Mouse (Mus musculus): ENCODE results near the gene Tspan12. TPM values are rescaled to one million over a fixed set of nuclear protein-coding genes. Genes with fewer than 3 reads are reported as not detected.
A peak's percentile ranks its signal among the peaks of the same experiment; 100 is the strongest.

The Tspan12 gene
- total RNA-seq, 2 experiments from 2014 or later, result not detected

DNA sequence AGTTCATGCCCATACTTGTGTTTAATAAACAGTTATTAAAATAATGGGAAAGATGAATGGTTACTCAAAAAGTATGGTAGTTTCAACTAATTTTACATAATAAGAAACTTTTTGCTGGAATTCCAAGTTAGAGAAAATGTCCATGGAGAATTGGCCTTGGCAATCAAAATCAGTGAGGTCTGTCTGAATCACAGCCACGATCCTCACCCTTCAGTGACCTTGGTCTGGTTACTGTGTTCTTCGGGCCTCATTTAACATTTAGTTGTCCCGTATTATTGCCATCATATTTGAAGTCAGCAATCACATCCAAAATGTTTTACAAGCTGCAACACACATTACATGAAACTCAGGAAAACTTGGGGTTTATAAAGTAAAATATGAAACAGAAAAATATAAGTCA is 20.4 kb downstream of the Tspan12 start:
- no peak for ATAC-seq (replicated peaks; ENCODE audit: low FRiP score, low TSS enrichment, poor library complexity, severe bottlenecking)

DNA sequence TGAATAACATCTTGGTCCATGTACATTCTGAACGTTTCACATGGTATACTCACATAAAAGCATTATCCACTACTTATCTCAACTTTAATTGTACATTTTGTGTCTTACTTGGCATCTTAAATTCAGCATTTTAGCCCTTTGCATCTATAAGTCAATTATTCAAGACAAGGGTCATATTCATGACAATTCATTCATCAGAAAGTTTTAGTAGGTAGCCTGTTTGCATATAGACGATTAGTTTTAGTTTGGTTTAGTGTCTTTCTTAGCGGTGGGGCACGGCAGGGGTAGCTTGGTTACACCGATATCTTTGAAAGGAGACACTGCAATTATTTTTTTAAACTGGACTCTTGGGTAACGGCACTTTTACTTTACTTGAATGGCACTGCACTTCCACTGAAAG is 21.4 kb downstream of the Tspan12 start:
- no peak for ATAC-seq (replicated peaks; ENCODE audit: low FRiP score, low TSS enrichment, poor library complexity, severe bottlenecking)

DNA sequence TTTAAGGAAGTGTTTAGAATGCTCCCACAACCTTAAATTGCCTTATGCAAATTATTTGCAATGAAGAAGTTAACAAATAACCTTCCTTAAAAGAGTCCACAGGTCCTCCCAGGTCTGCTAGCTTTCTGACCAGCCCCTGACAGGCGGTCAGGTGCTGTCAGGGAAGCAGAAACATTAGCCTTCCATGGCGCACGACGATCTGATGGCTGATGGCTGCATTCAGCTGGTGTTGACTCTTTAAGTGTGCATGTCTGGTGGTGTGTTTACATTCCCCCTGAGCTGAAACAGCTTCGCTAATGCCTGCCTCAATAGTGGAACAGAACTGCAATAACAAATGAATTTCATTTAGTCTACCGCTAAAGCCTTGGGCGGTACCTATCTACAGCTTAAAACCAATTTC is 22.4 kb downstream of the Tspan12 start:
- ATAC-seq (replicated peaks; ENCODE audit: low FRiP score, low TSS enrichment, poor library complexity, severe bottlenecking), result no peak

DNA sequence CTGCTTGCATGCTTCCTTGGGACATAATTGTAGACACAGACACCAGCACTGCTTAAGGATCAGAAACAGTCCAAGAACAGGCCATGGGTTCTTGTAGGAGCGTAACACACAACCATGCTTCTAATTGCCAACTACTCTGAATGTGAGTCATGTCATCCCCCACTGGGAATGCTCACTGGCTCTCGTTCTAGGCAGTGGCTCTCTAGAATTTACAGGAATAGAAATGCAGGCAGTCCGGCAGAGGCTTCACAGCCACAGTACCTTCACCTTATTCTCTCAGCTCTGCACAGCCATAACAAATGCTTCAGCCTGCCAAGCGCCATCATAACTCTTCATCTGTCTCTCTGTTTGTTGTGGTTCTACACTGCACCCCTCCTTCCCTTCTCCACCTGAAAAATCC is 23.9 kb downstream of the Tspan12 start:
- ATAC-seq (replicated peaks; ENCODE audit: low FRiP score, low TSS enrichment, poor library complexity, severe bottlenecking), result no peak

DNA sequence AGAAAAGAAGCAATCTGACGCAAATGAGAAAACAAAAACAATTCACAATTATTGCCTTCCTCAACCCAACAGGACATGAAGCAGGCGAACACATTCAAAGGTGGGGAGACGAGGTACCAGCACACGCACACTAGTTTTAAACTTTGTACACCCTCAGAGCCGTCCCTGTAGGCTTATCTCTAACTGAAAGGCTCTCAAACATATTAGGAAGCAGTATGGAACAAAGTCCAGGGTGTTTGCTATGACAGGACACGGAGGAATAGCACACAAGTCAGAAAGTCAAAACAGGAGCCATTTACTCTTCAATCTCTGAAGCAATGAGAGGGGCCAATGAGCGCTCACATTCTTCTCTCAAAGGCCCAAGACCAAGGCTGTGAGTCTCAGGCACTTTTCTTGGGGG is 24.3 kb downstream of the Tspan12 start:
- no peak for ATAC-seq (replicated peaks; ENCODE audit: low FRiP score, low TSS enrichment, poor library complexity, severe bottlenecking)

DNA sequence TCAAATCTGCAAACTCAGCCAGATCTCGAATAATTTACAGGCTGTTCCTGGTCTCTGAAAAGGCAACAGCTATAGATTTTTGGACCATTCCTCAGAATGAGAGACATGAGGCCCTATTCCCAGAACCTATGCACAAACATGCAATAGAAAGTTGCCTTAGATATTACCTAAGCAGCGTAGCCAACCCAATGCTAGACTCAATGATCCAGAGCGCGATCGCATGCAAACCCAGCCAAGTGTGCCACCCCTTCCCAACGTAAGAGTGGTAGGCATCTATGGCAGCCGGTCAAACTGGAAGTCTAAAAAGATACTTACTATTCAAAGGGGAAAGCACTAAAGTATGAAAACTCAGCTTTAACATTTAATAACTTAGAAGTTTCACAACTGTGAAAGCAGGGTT is 28.6 kb downstream of the Tspan12 start:
- ATAC-seq (replicated peaks; ENCODE audit: low FRiP score, low TSS enrichment, poor library complexity, severe bottlenecking), result no peak

DNA sequence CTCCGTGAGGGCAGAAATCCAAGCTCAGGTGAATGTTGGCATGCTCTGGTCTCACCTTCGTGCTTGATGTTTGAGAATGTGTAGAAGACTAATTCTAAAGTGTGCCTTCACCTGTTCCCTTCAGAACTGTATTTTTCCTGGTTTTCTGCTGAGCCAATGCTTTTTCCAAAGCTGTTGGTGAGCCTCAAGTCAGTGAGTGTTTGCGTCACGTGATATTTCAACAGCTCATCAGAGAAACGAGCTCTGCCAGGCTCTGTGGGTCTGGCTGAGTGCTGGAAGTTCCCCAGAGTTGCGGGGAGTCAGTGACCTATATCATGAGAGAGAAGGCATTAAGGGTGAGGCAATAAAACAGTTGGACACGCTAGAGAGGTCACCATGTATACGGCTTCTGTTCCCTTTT is 29.0 kb downstream of the Tspan12 start:
- ATAC-seq (replicated peaks; ENCODE audit: low FRiP score, low TSS enrichment, poor library complexity, severe bottlenecking), result no peak

DNA sequence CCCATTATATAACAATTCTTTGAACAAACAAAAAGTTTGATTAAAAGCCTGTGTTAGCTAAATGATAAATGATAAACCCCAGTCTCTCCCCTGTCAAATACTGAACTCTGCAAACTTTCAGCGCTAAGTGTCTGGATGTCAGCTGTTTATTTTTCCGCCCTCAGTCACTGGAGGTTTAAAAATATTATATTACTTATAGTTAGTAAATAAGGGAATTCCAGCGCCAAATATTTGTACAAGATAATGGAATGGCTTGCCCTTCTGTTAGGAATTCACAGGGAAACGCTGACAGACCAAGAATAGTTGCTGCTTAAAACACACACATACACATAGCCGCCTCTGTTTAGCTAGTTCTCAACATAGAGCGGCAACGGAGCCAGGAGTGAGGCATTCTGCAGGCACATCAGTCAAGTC is 29.6 kb downstream of the Tspan12 start:
- no peak for ATAC-seq (replicated peaks; ENCODE audit: low FRiP score, low TSS enrichment, poor library complexity, severe bottlenecking)

DNA sequence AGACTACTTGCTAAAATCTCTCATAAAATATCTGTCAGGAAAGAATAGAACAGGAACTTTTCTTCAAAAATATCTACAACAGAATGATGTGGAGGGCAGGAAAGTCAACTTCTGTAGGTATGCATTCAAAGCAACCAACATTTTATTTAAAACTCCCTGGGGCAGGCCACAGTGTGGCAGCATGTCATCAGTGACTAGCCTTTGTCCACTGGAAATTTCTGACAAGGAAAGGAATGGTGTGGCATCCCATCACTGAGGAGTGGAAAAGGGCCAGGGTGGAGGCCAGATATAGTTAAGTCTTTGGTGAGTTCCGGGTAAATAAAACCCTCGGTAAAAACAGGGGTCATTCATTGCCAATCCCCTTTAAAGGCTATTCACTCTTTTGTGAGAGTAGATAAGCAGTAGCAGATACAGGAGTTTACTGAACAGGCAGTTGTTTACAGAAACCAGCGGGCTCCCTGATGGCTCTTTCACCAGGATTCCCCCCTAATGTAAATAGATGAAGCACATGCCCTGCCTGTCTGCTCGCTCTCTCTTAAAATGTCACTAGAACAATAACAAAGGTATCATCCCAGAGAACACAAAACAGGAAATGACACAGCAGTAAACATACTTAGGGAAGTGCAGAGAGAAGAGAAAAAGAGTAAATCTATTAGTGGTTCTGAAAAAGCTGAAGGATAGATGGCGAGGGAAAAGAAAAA is 34.1 kb downstream of the Tspan12 start:
- ATAC-seq (replicated peaks; ENCODE audit: low FRiP score, low TSS enrichment, poor library complexity, severe bottlenecking), result no peak

DNA sequence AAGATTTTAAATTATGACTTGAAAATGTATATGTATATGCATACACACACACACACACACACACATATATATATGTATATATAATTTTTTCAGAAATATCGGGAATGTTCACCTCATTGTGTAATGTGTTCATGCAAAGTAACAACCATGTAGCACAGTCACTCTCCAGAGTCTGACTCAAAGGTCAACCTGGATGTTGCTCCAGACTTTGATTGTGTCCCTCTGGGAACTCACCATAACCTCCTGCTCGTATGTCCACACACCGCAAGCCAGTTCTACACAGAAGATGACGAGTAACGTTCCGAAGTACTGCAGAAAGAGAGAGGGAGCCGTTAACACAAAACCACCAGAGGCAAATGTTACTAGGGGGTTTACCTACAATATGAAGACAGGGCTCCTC is 46.3 kb downstream of the Tspan12 start:
- ATAC-seq (replicated peaks; ENCODE audit: low FRiP score, low TSS enrichment, poor library complexity, severe bottlenecking), result no peak

DNA sequence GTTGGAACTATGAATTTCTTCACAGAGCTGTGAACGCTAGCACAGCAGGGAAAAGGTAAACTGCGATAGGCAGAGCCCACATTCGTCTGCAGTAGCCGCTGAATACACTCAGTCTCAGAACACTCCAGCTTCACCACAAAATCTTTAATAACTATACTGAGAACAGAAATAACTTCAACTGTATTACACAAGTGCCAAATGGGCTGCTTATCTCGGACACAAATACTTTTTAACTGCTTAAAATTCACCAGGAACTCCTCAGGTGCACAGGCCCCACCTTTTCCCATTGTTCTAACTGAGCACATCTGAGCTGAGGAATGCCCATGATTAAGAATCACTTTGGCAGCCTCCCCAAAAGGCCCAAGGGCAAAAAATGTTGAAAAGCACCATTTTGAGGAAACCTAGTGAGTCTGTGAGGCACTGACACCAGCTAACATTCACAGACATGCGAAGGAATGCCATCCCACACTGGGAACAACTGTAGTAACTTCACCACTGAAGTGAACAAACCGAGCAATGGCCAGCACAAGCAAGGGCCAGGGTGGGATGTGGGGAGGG is 47.2 kb downstream of the Tspan12 start:
- ATAC-seq (replicated peaks; ENCODE audit: low FRiP score, low TSS enrichment, poor library complexity, severe bottlenecking), result no peak

DNA sequence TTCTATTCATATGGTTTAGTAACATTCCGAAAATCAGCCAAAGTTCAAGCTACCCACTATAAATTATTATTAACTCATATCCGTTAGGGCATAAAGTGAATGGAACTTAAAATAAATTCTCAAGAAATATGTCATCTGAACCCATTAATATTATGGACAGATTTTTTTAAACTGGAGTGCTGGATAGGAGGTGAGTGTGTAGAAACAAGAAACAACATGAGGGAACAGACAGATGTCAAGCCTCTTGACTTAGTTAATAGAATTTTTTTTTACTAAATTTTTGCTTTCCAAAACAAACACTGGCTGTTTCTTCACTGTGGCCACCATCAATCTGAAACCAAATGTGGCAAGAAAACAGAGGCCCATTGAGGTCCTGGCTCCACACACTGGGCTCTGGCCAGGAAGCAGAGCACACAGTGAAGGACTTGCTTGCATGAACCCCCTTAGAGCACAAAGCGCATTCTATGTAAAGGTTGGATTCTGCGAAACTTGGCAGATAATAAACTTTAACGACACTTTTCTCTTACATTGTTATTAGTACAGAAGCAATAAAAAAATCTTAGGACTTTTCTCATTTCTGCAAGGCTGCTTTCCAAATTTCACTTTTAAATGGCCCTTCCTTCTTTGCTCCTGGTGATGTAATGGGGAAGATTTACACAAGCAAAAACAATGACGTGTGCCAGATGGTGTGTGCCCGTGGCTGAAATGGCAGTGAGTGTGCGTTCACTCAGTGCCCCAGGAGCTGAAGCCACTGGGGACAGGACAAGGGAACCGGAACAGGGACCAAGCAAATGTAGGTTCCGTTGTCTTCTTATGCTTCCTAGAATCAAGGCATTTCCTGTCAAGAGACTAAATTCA is 48.6 kb downstream of the Tspan12 start:
- ATAC-seq (replicated peaks; ENCODE audit: low FRiP score, low TSS enrichment, poor library complexity, severe bottlenecking), result no peak

DNA sequence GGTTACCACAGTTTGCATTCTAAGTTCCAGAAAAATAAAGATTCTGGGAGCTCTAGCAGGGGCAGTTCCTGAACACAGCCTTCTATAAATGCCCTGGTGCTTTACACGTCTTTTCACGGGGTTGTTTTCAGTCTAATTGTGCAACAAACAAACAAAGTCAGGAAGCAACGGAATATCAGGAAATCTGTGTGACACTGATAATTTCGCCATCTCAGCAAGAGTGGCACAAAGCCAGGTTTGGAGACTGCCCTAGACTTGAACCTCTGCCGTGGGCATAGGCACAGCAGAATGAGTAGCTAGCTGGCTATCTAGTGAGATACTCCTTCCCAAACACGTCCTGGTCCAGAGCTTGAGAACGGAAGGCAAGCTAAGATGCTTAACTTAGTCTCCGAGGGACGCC is 53.7 kb downstream of the Tspan12 start:
- no peak for ATAC-seq (replicated peaks; ENCODE audit: low FRiP score, low TSS enrichment, poor library complexity, severe bottlenecking)

DNA sequence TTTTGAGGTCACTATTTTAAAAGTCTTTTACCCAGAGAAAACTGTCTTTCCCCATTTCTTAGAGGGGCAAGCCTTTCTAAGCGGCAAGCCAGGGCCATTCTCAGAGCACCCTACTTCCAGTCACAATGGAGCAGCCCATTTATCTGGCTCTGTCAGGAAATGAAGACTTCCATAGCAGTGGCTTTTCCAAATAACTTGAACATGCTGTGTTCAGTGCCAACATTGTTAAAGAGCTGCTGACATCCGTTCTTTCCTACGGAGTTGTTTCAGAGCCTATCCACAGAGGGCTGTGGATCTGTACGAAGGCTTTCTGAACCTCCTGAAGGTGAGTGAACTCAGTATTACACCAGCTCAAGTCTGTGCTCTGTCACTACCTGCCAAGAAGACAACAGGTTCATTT is 55.2 kb downstream of the Tspan12 start:
- no peak for ATAC-seq (replicated peaks; ENCODE audit: low FRiP score, low TSS enrichment, poor library complexity, severe bottlenecking)

DNA sequence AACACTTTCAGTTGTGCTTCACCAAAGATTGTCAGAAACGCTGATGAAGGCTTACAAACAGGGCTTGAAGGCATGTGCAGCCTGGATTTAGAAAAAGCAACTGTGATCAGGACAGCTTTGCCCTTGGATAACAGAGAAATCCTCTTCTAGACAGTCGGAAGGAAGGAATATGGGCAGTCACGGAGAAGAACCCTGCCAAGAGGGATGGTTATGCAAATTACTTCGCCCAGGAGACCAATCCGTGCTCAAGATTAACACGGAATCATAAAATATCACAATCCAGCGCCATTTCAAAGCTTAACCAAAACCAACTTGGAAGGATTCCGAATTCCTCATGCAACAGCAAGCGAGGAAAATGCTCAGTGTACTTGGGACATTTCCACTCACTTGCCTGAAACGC is 55.9 kb downstream of the Tspan12 start:
- ATAC-seq (replicated peaks; ENCODE audit: low FRiP score, low TSS enrichment, poor library complexity, severe bottlenecking), result no peak

DNA sequence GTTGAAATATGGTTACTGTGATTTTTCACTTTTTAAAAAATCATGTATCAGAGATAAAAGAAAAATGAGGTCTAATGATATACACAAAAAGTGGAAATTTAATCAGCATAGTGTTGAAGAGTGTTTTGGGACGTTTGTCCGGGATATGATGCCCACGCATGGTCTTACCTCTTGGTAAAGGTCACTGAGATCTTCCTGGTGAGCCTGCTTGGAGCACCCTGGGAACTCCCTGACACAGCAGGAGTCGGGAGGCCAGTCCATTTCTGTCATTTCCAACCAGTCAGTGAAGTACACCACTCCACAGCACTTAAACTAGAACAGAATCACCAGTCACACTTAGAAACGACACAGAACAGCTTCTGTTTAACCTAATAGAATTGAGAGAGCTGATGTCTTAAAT is 56.9 kb downstream of the Tspan12 start:
- no peak for ATAC-seq (replicated peaks; ENCODE audit: low FRiP score, low TSS enrichment, poor library complexity, severe bottlenecking)

DNA sequence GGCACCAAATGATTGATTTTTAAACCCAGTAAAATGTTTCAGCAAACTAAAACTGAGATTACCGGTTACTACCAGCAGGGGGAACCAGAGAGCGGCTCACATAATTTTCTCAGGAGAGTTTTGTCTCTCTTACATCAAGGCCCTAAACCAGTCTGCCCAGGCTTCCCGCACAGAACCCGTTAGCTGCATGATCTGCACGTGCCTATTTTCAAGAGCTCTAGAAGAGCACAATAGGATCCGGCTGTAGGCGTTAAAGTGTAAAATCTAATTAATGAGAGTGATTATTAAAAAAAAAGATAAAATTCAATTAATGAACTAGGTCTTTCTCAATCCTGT is 57.3 kb downstream of the Tspan12 start:
- ATAC-seq (replicated peaks; ENCODE audit: low FRiP score, low TSS enrichment, poor library complexity, severe bottlenecking), result peak; percentile 65

DNA sequence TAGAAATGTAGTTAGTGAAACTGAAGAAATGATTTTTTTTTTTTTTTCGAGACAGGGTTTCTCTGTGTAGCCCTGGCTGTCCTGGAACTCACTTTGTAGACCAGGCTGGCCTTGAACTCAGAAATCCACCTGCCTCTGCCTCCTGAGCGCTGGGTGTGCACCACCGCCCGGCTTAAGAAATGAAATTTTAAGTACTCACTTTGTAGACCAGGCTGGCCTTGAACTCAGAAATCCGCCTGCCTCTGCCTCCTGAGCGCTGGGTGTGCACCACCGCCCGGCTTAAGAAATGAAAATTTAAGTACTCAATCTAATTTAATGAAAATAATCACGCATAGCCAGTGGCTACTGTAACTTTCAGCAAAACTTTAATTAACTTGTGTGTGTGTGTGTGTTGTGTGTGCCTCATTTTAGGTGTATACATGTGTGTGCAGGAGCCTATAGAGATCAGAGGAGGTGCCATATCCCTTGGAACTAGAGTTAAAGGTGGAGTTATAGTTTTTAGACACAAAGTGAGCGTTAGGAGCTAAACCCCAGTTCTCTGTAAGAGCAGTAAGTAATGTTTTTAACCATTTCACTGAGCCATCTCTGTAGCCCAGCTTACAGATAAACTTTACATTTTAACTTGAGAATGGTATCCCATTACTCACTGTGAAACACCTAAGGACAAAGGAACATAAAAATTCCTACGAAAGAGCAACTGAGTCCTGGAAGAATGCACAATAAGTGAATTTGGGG is 57.8 kb downstream of the Tspan12 start:
- ATAC-seq (replicated peaks; ENCODE audit: low FRiP score, low TSS enrichment, poor library complexity, severe bottlenecking), result 0 out of 2 replicates have a peak, but pooled peaks have one; percentile 11

DNA sequence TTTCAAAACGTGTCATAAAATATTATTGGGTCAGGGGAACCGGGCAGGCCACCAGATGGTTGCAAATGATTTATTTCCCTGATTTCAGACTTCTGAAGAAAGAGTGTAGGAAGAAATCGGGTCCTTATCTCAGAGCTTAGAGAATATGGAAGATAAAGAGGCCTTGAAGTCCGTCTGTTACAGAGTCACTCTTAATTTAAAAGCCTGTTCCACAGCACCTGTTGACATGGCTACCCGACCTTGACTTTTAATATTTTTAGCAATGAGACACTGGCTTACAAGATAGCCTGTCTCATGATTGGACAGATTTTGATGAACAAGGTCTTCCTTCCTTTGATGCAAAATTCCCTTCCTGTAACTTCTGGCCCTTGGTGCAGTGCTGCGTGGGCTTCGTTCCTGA is 61.0 kb downstream of the Tspan12 start:
- ATAC-seq (replicated peaks; ENCODE audit: low FRiP score, low TSS enrichment, poor library complexity, severe bottlenecking), result no peak

DNA sequence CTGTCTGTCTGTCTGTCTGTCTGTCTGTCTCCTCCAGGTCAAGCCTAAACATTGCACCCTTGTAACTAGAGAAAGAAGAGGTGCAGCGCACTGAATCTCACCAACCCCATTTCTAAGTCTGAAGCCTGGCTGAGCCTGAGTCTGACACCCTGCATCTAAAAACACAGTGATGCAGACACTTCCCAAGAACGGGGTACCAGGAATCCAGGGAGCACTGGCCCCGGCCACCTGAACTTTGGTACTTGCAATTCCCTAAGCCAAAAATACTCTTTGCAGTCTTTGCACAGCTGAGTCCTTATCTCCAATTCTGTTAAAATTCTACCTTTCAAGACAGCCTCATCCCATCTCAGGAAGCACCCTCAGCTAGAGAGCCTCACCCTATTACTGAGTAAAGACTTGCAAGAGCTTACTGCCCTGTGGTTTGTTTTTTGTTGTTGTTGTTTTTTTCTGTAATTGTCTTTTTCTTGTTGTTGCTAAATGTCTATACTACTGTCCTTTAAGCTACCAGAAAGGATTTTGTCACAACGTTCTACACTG is 61.7 kb downstream of the Tspan12 start:
- ATAC-seq (replicated peaks; ENCODE audit: low FRiP score, low TSS enrichment, poor library complexity, severe bottlenecking), result no peak
